8 mouse cellular contexts compared by ENCODE assay signal in the genomic region with DNA sequence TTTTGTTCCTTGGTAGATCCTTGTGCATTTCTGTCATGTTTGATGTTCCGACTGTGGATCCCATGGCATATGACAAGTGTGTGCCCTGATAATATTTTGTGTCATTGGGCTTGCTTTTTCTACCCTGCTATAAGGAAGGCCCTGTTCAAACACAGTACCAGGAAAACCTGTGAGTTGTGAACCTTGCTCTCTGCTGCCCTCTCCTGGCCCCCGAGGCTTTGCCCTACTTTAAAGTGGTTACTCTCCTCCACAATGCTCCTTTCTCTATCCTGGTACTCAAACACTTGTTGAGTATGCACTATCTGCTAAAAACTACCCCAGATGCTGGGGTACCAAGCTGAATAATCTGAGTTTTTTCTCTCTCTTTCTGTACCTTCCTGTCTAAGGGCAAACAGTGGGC.
DNase-seq lines count a peak whose midpoint lies in the region; TF ChIP-seq lines count a peak whose summit lies in the region.

No protein-coding gene starts in this region.

- peak; percentile 6 for TF ChIP-seq CTCF in C2C12 (IDR thresholded peaks at IDR 0.05; ENCODE audit: control insufficient read depth, insufficient read depth, insufficient read length)
- TF ChIP-seq CTCF in bone marrow, adult 2 months (IDR thresholded peaks at IDR 0.05; ENCODE audit: control insufficient read depth, insufficient read depth, low read length) = peak; percentile 67

- WGBS in bone marrow, adult 2 months = 41% methylated on average over 2 of the region's 2 CpGs
- 36% methylated on average over 2 of the region's 2 CpGs for WGBS in large intestine, adult 2 months

- H3K79me2 ChIP-seq in C2C12 (ENCODE audit: control insufficient read depth, insufficient read depth) = no peaks in the 10 kb centered on the region

- H3K79me3 ChIP-seq in C2C12 (ENCODE audit: low read depth) = no peaks in the 10 kb centered on the region

- no peaks in the 10 kb centered on the region for H3K4me1 ChIP-seq in bone marrow, adult 2 months (ENCODE audit: control insufficient read depth, insufficient read depth, low read length)

- no peak for TF ChIP-seq POLR2A in bone marrow, adult 2 months (IDR thresholded peaks at IDR 0.05; ENCODE audit: borderline replicate concordance, control insufficient read depth, low read depth, low read length)

- no peaks in the 10 kb centered on the region for H3K27me3 ChIP-seq in C2C12 (ENCODE audit: control insufficient read depth, insufficient read depth, insufficient read length)

- no peaks in the 10 kb centered on the region for H3K36me3 ChIP-seq in C2C12 (ENCODE audit: control insufficient read depth, insufficient read depth)

- H3K4me3 ChIP-seq in C2C12 (ENCODE audit: insufficient read depth, poor library complexity, severe bottlenecking) = no peak overlapping the region
- no peak overlapping the region for H3K4me3 ChIP-seq in bone marrow, adult 2 months (replicated peaks; ENCODE audit: control insufficient read depth, low read depth, low read length)

- H3ac ChIP-seq in C2C12 (ENCODE audit: control insufficient read depth, insufficient read length, low read depth) = no peak overlapping the region

- peak; percentile 24 for DNase-seq in gastrocnemius, adult 18-20 months (ENCODE audit: low spot score)
- no peak for DNase-seq in gastrocnemius, adult 8-10 months (ENCODE audit: low spot score in 2 of 2)
- DNase-seq in frontal cortex, postnatal 36 days (ENCODE audit: low spot score in 2 of 2) = peak; percentile 26 to 29
- peak; percentile 54 for DNase-seq in large intestine, adult 2 months (ENCODE audit: low read depth, low spot score)
- peak; percentile 36 for DNase-seq in lung, postnatal 25 days (ENCODE audit: low spot score)
- DNase-seq in thymus, postnatal 14 days = peak; percentile 52

- H3K27ac ChIP-seq in bone marrow, adult 2 months (ENCODE audit: control insufficient read depth, insufficient read depth, low read depth, low read length, poor library complexity) = no peak overlapping the region

TF ChIP-seq in C2C12, 6 proteins besides CTCF, POLR2A, EP300 and RAD21:
- TF ChIP-seq MYOG (IDR thresholded peaks at IDR 0.05; ENCODE audit: control insufficient read depth, extremely low read depth, insufficient read length) (no peak), USF1 (IDR thresholded peaks at IDR 0.05; ENCODE audit: low read depth) (no peak), FOSL1 (IDR thresholded peaks at IDR 0.05; ENCODE audit: insufficient read depth, low read length, poor library complexity, severe bottlenecking) (no peak), CEBPB (IDR thresholded peaks at IDR 0.05; ENCODE audit: low read depth) (no peak), MYOD1 (IDR thresholded peaks at IDR 0.05; ENCODE audit: control insufficient read depth, insufficient read length, low read depth) (no peak), MAX (IDR thresholded peaks at IDR 0.05) (no peak)

Comparison
In these comparisons a context has a peak if more than half of its experiments do, and no peak if none do; other contexts are left out.
1. DNase-seq: peak in gastrocnemius, adult 18-20 months (single experiment), frontal cortex, postnatal 36 days (2 of 2), large intestine, adult 2 months (single experiment), lung, postnatal 25 days (single experiment) and thymus, postnatal 14 days (single experiment); none in gastrocnemius, adult 8-10 months (0 of 2).